Mouse (Mus musculus): Measurements from ENCODE around the gene Pde4b.
A peak's percentile ranks its signal among the peaks of the same experiment; 100 is the strongest.

Gene Pde4b

DNA sequence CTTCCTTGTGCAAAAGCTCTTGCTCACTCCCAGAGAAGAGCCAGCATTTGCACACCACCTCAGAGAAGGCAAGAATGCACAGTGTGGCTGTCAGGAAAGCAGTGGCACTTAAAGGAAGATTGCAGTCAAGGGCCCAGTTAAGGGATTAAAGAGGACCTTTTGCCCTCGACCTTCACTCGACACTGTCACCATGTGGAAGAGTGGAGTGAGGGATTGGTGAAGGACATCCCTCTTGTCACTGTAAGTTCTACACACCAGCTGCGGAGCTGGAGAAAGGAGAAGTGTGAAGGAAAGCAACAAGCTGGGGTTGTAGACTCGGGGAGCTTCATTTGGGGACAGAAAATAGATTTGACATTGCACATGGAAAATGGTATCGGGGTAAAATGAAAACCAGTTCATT, 89.9 kb downstream of the Pde4b start:
- no peak for DNase-seq (ENCODE audit: low spot score in 2 of 2)

DNA sequence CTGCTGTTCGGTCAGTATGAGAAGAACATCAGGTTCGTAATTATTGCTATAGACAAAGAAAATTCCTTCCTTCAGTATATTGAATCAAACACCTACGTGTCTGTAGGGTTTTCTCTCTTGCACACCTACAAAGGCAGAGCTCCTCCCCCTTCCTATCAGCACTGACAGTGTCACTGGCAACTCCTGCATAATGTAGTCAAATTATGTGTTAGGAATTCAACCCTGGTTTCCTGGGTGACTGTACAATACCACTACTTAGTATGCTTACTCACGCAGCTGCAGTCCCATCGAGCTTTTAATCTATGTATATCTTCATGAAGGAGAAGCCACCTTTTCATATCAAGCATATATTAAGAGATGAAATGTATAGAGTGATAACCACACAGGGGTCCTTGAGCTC, 99.5 kb downstream of the Pde4b start:
- DNase-seq (ENCODE audit: low spot score in 2 of 2) = no peak

DNA sequence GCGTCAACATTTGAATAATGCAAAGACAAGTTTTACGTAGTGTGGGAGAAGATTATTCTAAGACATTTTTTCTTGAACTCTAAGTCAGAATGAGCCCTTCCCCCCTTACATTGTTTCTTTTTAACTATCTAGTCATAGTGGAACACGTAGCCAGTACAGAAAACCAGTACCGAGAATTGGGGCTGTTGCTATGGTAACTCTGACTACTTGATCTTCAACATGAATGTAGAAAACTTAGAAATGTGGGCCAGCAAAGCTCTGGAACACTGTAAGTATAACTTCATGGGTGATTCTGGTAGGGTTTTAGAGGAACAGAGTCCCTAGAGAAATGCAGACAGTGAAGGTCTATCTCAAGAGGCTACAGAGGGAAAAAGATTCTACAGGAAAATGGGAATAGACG, 110.4 kb downstream of the Pde4b start:
- DNase-seq (ENCODE audit: low spot score in 2 of 2) = peak in 1 of 2 experiments; percentile 54

DNA sequence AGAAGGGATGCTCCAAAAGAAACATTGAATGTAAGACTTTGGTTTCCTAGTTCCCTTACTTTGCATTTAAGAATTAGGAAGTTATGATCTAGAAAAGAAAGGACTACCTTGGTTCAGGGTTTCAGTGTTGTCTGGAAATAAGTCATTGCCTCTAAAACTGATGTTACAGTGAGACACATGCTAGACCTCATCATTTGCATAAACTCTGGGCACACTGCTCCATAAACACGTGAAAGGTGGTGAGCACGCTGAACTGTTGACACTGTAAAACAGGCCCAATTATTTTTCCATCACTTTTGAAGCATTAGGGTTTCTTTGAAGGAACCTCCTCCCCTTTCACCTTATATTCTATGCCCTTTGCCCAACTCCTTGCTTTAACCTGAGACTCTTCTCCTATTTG, 122.4 kb downstream of the Pde4b start:
- no peak for DNase-seq (ENCODE audit: low spot score in 2 of 2)

DNA sequence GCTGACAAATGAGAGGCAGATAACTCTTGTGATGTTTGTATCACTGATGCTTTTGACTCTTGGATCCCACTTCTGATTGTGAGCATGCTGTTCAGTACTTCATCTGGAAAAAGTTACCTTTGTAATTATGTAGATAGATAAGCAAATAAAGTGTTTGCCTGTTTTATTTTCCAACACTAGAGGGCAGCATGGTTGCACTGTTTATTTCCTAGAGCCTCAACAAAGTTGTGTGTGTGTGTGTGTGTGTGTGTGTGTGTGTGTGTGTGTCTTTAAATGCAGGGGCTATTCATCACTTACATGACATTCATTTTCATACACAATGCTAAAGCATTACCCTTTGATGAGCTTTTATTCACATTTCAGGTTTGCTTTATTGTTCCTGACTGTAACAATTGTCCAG, 139.4 kb downstream of the Pde4b start:
- DNase-seq (ENCODE audit: low spot score in 2 of 2) = peak in 1 of 2 experiments; percentile 46

DNA sequence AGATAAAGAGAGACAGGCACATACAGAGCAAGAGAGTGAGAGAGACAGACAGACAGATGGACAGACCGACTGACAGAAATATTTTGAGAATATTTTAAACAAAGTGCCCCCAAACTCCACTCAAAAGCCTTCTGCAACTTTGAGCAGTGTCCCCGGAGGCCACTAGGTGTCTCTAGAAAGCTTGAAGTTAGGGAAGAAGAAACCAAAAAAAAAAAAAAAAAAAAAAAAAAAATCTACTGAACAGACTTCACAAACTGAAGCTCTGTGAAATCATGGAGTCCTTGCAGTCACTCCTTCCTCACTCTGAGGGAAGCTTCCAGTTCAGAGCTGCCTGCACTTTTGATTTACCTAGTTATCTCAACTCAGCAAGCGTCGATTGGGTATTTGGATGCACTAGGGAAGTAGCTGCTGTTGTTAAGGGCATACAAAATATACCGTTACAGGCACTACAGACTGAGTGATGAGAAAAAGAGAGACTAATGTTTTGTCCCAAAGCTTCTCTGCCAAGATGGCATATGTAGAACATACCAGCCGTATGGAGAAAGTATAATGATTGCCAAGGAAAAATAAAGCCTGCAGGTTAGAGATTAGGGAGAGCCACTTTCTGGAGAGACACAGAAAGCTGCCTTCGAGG, 141.7 kb downstream of the Pde4b start:
- DNase-seq (ENCODE audit: low spot score in 2 of 2) = peak; percentile 52 to 79

DNA sequence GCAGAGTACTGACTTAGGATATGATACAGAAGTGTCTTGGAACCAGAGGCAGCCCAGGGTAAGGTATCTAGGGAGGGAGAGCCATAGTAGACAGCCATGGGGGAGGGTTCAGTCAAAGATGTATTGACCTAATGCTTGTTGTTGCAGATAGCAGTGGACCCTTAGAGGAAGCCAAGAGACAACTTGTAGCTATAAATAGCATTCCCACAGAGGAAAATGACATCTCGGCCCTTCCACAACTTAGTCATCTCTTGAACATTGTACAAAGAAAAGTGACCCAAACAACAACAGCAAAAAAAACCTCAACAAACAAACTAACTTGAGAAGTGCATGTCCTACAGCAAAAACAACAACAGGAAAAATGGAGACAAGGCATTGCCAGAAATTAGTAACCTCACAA, 143.6 kb downstream of the Pde4b start:
- no peak for DNase-seq (ENCODE audit: low spot score in 2 of 2)

DNA sequence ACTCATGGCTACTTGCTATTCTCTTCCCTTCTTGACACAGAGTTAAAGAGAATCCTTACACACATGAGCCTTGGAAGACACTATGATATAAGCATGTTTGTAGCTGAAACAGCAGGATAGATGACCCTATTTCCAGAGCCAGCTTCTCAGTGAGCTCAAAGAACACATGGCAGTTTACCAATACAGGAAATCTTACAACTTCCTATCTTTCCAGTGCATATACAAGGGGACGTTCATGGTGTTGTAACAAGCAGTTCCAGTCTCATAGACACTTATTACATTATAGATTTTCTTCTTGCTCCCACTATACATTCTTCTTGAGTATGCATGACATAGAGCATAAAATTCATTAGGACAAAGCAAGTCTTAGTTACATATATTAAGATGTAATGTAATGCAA, 146.3 kb downstream of the Pde4b start:
- no peak for DNase-seq (ENCODE audit: low spot score in 2 of 2)

DNA sequence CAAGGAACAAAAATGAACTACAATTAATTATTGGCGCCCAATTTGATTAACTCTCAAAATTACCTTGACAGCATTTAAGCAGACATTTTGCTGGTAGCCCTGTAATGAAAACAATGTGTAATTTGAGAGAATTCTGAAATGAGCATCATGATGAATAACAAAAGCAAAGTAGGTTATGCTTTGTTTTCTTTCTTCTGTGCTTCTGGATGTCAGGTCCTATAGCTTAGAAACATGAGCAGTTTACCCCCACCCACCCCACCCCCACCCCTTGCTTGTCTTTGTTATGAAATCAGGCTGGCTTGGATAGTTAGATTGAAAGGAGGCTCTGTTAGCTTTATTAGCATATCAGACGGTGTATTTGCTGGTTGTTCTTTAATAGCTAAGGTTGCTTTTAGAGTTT, 147.8 kb downstream of the Pde4b start:
- no peak for DNase-seq (ENCODE audit: low spot score in 2 of 2)

DNA sequence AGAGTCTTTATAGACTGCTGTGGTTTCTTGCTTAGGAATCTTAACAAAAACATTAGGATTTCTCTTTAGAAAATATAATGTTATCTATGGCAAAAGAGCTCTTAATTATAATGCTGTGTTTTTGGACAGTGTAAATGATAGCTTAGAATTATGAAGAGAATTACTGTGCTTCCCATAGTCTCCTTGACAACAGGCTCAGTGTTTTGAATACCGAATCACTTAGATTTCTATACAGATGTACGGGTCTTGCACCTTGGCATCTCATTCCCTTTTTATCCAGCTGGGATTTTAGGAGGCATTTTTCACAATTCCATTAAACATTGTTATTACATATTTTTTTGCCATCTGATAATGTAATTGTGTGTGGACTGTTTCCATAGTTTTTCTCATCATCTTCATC, 151.8 kb downstream of the Pde4b start:
- DNase-seq (ENCODE audit: low spot score in 2 of 2) = no peak

DNA sequence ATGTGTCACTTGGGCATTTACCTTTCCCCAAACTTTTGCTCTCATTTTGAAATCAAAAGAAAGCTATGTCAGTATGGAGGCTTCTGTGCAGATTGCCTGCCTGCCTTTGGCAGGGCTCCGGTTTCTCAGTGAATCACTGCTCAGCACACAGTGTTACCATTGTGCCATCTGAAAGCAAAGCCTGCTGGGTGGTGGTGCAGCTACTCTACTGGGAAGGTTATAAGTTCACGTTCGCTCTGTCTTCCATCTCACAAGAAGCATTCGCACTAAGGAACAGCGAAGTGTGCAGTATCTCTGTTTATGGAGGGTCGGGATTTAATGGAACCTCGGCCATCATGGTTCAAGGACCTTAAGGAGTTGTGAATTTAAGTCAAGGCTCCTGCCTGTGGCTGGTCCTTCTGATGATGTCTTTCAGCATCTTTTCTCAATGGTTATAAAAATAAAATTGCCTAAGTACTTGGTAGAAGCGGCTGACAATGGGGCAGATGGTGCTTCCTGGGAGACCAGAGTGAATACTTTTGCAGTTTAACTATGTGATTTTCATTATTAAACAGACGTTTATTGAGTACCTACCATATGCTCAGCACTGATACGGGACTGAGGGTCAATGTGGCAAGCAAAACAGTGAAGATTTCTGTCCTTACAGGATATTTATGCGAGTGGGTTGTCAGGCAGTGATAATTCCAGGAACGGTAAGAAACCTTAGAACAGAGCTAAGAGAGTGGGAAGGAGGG, 152.5 kb downstream of the Pde4b start:
- peak; percentile 74 to 77 for DNase-seq (ENCODE audit: low spot score in 2 of 2)

DNA sequence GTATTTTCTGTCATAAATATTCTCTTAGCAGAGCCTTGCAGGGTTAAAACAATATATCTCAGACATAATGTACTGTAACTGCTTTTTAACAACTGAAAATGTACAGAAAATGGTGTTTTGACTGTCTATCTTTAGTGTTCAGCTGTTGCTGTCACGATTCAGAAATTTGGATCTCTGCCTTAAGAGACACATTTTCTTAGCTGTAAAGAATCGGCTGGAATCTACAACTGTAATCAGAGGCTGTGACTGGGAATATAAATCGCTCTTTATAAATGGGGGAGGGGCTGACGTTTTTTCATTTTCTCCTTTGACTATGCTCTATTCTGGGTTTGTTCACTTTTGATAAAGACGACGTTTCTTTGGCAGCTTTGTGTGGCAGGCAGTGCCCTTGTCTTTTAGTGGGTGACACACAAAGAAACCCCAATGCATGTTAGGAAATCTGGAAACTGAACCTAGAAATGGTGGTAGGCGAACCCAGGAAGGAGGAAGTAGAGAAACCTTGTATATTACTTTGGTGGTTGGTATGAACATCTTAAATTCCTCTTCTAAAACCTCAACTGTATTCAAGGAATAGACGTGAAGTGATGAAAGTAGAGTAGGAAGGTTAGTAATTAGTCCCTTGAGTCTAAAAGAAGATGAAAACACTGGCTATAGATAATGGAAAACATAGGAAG, 153.5 kb downstream of the Pde4b start:
- peak in 1 of 2 experiments; percentile 40 for DNase-seq (ENCODE audit: low spot score in 2 of 2)

DNA sequence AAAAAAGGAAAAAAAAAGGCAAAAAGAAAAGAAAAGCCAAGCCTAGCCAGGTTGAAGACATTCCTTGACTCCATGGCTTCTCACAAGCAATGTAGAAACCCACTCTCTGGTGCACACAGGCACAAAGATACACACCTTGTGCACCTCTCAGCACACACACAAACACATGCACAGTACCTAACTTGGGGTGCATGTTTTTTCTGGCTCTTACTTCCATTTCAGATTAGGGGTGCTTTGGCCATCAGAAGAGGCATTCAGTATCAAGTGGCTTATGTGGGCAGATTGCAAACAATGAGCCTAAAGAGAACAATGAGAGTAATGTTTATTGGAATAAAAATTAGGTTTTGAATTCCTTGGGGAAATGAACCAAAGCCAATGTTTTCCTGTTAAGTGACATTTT, 166.7 kb downstream of the Pde4b start:
- DNase-seq (ENCODE audit: low spot score in 2 of 2) = no peak

DNA sequence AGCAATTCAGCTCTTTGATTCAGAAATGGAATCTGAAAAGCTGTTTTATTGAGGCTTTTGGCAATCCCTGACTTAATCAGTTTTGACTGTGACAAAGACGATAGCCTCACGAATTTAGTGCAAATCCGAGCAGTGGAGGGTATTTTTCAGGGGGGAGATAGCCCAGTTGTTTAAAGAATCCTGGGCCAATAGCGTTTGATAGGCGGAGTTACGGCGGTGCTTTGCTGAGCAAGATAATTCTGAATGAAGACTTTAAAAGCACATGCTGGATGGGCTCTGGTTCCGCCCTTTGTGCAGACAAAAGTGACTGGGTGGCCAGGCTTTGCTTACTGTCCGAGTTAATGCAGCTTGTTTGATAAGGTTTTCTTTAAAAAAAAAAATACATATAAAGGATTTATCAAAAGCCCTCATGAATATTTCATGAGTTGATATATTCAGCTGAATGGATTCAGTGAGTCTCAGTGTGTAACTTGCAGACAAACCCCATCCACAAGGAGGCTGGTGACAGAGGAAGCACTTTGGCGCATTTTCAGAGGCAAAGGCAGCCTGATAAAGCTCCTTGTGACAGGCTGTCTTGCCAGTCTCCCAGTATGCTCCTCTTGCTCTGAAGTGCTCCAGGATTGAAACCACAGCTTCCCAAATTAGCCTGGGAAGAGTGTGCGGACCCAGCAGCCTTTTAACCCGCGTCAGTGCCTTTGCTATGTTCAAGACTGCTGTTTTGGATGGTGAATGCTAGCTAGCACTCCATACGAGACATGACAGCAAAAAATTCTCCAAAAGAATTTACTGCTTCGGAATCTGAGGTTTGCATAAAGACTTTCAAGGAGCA, 167.3 kb downstream of the Pde4b start:
- peak; percentile 74 to 83 for DNase-seq (ENCODE audit: low spot score in 2 of 2)

DNA sequence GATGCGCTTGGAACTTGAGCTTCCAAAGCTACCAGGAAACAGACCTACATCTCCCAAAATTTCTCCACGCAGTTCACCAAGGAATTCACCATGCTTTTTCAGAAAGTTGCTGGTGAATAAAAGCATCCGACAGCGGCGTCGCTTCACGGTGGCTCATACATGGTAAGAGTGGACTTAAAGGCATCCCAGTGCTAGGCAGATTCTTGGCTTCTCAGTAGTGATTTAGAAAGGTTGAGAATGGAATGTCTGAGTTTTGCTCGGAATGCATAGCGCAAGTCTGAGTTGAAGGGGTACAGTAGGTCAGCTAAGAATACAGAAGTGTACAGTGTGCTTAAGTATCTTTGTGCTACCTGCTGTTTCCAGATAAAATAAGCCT, 167.9 kb downstream of the Pde4b start:
- peak in 1 of 2 experiments; percentile 34 for DNase-seq (ENCODE audit: low spot score in 2 of 2)

DNA sequence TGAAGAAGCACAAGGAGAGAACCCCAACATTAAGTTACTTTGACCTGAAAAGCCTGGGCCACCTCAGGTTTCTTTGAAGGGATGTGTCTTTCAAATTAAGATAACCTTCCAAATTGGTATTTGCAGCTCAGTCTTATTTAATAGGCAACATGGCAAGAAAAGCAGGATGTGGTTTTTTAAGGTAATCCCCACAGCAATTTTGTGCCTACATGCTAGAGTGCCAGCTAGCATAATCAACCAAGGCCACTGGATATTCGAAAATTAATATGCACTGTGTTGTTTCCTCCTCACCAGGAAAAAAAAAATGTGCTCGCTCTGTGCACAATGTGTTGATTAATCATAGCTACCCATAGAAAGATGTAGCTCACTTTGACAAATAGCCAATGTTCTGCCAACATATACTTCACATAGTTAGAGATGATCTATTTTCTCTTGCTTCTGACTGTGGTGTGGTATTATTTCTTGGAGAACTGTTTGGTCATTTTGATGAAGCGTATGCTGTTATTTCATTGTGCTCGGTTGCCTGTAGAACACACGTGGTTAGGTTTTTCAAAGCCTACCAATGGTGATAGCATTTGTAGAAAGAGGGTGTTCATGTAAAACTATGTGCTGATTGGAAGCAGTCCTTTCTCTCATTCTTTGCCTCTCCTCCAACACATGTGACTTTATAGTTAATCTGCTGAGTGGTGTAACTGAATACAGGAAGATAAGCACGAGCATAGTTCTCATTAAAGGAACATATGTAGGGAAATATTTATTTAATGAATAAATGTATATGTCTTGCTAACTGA, 169.0 kb downstream of the Pde4b start:
- no peak for DNase-seq (ENCODE audit: low spot score in 2 of 2)

DNA sequence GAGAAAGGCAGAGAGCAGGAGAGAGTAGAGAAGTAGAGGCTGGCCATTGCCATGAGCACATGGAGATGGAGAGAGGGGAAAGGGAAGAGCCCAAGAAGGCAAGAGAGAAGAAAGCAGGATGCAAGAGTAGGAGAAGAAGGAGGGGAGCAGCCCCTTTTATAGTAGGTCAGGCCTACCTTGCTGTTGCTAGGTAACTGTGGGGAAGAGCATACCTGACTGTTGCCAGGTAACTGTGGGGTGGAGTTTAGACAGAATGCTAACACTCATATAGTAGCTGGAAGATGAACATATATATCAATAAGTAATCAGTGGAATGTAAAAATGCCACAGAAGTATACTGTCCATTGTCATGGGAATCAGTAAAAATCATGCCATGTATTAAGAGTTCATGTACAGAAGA, 172.9 kb downstream of the Pde4b start:
- DNase-seq (ENCODE audit: low spot score in 2 of 2) = no peak

DNA sequence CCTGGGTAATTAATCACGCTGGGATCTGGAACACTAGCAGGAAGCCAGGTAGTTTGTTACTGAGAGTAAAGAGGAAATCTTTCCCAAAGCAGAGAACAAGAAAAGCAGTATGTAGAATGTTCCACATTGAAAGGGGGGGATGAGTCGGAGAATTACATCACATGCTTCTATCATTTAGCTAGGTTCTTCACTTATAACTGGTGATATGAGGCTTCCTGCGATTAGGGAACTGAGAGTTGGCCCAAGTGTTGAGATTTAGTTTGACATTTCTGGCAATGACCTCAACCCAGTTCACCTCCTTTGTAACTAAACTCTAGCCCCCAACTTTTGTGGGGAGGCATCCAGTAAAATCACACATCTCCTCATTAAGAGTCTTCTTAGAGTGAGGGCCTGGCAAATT, 185.0 kb downstream of the Pde4b start:
- no peak for DNase-seq (ENCODE audit: low spot score in 2 of 2)

DNA sequence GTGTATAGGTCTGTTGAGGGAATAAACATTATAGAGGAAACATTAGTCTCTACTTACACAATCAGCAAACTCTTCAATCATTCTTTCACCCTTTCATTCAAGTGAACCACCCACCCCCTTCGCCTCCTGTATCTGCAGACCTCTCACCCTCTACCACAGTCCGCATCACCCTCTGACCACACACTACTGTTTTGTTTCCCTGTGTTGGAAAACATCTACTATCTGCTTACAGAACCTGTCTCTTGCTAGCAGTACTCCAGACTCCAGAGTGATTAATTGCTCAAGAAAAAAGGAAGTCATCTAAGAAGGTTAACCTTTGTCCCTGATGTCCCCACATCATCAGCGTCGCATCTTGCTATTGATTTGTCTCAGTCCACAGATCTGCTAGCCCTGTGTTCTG, 185.4 kb downstream of the Pde4b start:
- DNase-seq (ENCODE audit: low spot score in 2 of 2) = no peak

DNA sequence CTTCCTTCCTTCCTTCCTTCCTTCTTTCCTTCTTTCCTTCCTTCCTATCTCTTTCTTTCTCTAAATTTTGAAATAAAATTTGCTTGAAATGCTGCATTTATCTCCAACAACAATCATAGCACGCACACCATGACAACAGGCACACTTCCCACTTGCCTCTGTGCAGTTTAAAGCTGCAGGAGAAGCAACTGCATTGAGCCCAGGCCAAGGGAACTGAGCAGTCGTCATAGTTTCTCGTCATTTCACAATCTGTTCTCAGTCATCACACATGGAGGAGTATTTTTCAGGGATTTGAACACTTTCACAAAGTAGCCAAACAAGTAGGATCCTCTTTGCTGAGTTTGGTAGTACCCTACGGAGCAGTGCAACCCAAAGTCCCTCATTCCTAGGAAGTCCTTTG, 188.4 kb downstream of the Pde4b start:
- DNase-seq (ENCODE audit: low spot score in 2 of 2) = peak; percentile 73 to 80

DNA sequence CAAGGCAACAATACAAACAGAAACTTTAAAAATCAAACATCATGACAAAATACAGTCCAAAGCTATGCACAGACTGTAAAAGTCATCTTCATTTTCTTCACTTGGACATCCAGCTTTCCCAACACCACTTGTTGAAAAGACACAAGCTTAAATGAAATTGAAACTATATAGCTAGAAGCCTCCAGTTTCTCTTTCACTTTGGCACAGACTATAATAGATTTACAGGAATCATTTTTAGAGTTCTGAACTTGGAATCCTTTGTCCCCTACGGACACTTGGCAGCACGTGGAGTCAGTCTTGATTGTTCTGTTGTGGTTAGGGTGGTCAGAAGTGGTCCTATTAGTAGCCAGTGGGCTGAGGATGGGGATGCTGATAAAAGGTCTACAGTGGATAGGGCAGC, 191.6 kb downstream of the Pde4b start:
- DNase-seq (ENCODE audit: low spot score in 2 of 2) = no peak
